Mouse (Mus musculus) thymus, adult 2 months (tissue): ENCODE measurements at regions not wholly inside any gene's neighbourhood (a gene's known extent, or its start where the extent isn't known, plus 50 kb on each side); places are given as distances from the start of the nearest gene placed in this dataset.

Experiments
- DNase-seq: peaks from one replicate; pipeline ENCODE4 v3.0.0; 2021
- H3K27ac ChIP-seq: fragments of 200-500 bp; 2 replicates; pipeline ENCODE4 v1.5.1; 2012; ENCODE audit warnings: low read length, control low read depth; ENCODE audit not compliant: control insufficient read depth, insufficient read depth
- H3K27me3 ChIP-seq: fragments of 200-500 bp; 2 replicates; pipeline ENCODE4 v1.6.1; 2012; ENCODE audit warnings: mild to moderate bottlenecking, low read length, moderate library complexity, mixed read lengths; ENCODE audit not compliant: control insufficient read depth, insufficient read depth
- H3K36me3 ChIP-seq: fragments of 200-500 bp; 2 replicates; pipeline ENCODE4 v1.6.1; 2012; ENCODE audit warnings: mild to moderate bottlenecking, low read length, moderate library complexity; ENCODE audit not compliant: control insufficient read depth, insufficient read depth
- H3K4me1 ChIP-seq: fragments of 200-500 bp; replicated peaks from 2 replicates; pipeline ENCODE4 v1.6.1; 2012; ENCODE audit warnings: low read length; ENCODE audit not compliant: control insufficient read depth, insufficient read depth
- H3K4me3 ChIP-seq: fragments of 200-500 bp; 2 replicates; pipeline ENCODE4 v1.5.1; 2012; ENCODE audit warnings: mild to moderate bottlenecking, low read length, control low read depth, moderate library complexity; ENCODE audit not compliant: control insufficient read depth, insufficient read depth
- CTCF ChIP-seq: fragments of 200-500 bp; IDR thresholded peaks from 2 replicates; pipeline ENCODE4 v1.5.1; 2012; ENCODE audit warnings: mild to moderate bottlenecking, control low read depth, low read length, moderate library complexity, borderline replicate concordance; ENCODE audit not compliant: control insufficient read depth, poor library complexity, insufficient read depth; ENCODE audit errors: extremely low read depth
- POLR2A ChIP-seq: fragments of 200-500 bp; IDR thresholded peaks from 2 replicates; pipeline ENCODE4 v1.6.1; 2012; ENCODE audit warnings: mild to moderate bottlenecking, low read length, control low read depth, moderate library complexity; ENCODE audit not compliant: control insufficient read depth, poor library complexity, insufficient read depth; ENCODE audit errors: extremely low read depth
- whole genome bisulfite sequencing: fragments of 180-500 bp; shearing (Covaris S2); methylation state at CpG from one replicate; pipeline ENCODE4 v1.1.7; 2018; 5-methylcytosine and 5-hydroxymethylcytosine counted together

DNA sequence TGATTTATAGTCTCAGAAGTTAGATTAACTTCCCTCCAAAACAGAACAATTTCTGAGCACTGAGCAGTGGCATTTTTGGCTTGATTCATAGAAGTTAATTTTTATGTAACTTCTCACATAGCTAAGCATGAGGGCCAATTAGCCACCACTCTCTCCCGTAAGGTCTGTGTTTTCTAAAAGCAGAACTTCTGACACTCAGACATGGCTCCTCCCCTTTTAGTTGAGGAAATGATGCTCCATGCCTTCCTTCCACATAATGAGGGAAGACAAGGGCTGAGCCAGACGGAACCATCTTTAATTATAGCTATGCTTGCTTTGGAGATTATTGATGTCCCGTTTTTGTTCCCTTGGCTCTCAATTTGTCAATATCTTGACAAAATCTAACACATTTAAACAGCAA, 429.3 kb downstream of the Psat1 start:
- no peak overlapping the region for H3K27ac ChIP-seq
- H3K4me1 ChIP-seq, result no peaks in the 10 kb centered on the region
- no peaks in the 10 kb centered on the region for H3K36me3 ChIP-seq
- no peak for DNase-seq
- no peaks in the 10 kb centered on the region for H3K27me3 ChIP-seq
- no peak overlapping the region for H3K4me3 ChIP-seq
- 46% methylated on average over 3 of the region's 3 CpGs for WGBS
- TF ChIP-seq CTCF (no peak), POLR2A (no peak)

DNA sequence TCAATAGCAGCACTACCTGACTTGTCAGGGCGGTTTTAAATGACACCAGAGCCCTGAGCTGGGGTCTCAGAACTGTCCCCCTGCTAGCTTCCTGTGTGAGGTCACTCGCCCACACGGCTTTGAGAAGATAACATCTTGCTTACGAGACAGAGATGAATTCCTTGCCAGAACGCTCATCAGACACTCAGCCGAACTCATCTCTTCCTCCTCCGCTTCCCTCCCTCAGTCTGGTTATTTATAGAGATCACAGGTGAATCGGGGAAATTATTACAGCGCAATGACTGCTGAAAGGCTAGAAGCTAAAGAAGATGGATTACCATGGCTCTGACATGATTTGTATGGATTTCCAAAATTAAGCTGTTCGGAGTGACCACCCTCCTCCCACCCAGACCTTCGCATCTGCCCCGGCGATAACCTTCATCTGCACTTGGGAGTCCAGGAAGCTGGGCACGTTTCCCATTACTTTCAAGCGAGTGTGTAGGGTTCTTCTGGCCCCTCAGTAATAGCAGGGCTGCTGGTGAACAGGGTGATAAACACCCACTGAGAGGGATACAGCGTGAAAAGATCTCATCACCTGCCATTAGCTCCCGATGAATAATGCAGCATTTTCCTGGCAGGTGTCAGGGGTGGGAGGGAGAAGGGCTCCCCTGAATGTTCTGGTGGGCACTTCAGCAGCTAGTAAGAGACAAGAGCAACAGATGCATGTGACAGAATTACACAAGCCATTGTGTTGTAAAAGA, 430.4 kb downstream of the Psat1 start:
- no peaks in the 10 kb centered on the region for H3K4me1 ChIP-seq
- 54% methylated on average over 17 of the region's 17 CpGs for whole genome bisulfite sequencing
- no peak overlapping the region for H3K4me3 ChIP-seq
- no peak overlapping the region for H3K27ac ChIP-seq
- H3K27me3 ChIP-seq, result no peaks in the 10 kb centered on the region
- no peak for DNase-seq
- no peaks in the 10 kb centered on the region for H3K36me3 ChIP-seq
- TF ChIP-seq CTCF, result no peak
- no peak for TF ChIP-seq POLR2A

DNA sequence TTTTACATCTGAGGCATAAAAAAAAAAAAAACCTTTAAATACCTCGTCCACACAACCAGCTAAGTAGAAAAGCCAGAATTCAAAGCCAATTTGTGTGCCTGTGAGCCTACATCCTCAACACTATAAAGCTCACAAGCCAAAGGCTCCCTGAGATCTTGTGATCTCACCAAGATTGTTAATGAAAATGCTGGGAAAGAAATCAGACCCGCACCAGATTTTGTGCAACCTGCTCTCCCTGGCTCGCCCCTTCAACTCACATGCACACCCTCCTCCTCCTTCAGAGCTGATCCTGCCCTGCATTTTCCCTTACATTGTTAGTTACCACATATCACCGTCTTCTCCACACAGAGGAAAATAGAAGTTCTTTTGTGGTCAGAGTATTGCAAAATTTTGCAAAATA, 433.9 kb downstream of the Psat1 start:
- H3K4me3 ChIP-seq, result no peak overlapping the region
- no peak for TF ChIP-seq CTCF
- TF ChIP-seq POLR2A, result no peak

DNA sequence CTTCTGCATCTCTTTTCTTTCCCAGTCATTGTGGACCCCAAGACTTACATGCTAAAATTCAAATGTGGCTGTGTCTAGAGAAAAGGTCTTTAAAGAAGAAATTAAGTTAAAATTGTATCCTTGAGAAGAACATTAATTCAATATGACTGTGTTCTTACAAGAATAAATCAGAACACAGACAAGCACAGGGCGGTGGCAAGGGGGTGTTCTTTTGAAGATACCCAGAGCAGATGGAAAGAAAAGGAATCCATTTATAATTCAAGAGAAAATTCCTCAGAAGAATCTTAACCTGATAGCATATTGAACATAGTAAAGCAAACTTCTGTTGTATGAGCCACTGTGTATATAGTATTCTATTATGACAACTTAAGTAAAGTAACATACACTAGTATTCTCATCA, 436.7 kb downstream of the Psat1 start:
- H3K4me3 ChIP-seq, result no peak overlapping the region
- H3K27ac ChIP-seq, result no peak overlapping the region
- no peak for DNase-seq
- no peaks in the 10 kb centered on the region for H3K4me1 ChIP-seq
- TF ChIP-seq POLR2A, result no peak
- TF ChIP-seq CTCF, result no peak
- no peaks in the 10 kb centered on the region for H3K36me3 ChIP-seq
- WGBS, result 98% methylated on average over 1 of the region's 1 CpGs
- H3K27me3 ChIP-seq, result no peaks in the 10 kb centered on the region

More for the DNA sequence above, 433.9 kb downstream of the Psat1 start:
- Histone ChIP-seq H3K36me3 (no peaks in the 10 kb centered on the region), H3K27ac (no peak overlapping the region), H3K27me3 (no peaks in the 10 kb centered on the region), H3K4me1 (no peaks in the 10 kb centered on the region)
- DNase-seq, result no peak
- WGBS, result 74% methylated on average over 4 of the region's 4 CpGs

DNA sequence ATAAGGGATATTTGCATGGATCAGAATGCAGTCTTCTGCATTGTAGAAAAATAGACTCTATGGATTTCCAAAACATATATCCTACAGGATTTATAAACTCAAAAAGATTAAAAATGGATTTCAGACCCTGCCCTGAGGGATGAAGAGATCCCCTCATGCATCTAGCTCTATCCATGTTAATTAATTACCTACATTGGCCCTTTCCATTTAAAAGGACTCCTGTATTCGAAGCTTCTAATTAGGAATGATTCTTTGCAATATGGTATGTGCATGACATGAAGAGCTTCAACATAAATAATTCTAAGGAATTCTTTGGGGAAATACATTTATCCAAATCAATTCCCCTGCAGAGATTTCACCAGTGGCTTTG, 444.2 kb downstream of the Psat1 start:
- WGBS, result 96% methylated on average over 1 of the region's 1 CpGs
- no peaks in the 10 kb centered on the region for H3K4me1 ChIP-seq
- H3K27ac ChIP-seq, result no peak overlapping the region
- no peak overlapping the region for H3K4me3 ChIP-seq
- no peak for DNase-seq
- no peaks in the 10 kb centered on the region for H3K36me3 ChIP-seq
- H3K27me3 ChIP-seq, result no peaks in the 10 kb centered on the region
- no peak for TF ChIP-seq CTCF
- TF ChIP-seq POLR2A, result no peak

DNA sequence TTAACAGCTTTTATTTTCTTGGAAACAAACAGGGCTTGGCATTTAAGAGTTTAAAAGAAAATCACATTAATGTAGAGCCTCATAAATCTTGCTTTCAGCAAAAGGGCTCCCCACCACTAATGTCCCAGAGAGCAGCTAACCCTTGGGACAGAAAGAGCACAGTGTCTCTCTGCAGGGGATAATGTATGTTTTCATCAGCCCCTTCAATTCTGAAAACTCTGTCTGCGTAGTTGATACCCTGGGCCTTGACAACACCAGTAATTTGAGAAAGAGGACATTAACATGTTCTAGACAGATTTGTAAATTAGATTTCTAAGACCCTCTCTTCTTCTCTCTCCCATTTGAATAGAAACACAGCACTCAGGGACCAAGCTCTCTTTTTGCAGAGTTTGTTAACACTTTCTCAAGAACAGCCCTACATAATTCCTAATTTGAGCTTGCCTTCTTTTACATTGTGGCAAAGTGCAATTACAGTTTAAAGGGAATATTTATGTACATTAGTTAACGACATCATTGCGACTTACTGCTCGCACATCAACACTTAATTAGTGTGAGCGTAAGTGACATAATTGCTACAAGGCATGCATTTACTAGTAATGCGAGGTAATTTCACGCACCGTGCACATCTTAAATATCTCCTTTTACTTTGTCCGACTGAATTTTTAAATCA, 444.7 kb downstream of the Psat1 start:
- Histone ChIP-seq H3K4me1 (no peaks in the 10 kb centered on the region), H3K27ac (no peak overlapping the region), H3K27me3 (no peaks in the 10 kb centered on the region), H3K4me3 (no peak overlapping the region), H3K36me3 (no peaks in the 10 kb centered on the region)
- TF ChIP-seq POLR2A (no peak), CTCF (no peak)
- no peak for DNase-seq
- 96% methylated on average over 9 of the region's 9 CpGs for WGBS
